Mouse (Mus musculus) CH12.LX (cell line): ENCODE data around the gene Nudt6. TPM values are rescaled to one million over a fixed set of nuclear protein-coding genes. Genes with fewer than 3 reads are reported as not detected.

Experiments used
- DNase-seq: peaks from one replicate; pipeline ENCODE4 v3.0.0-alpha.2; 2013; ENCODE audit errors: extremely low read depth
- H3K27ac ChIP-seq: 2 replicates; pipeline ENCODE4 v1.5.1; 2012; ENCODE audit warnings: low read depth, mild to moderate bottlenecking, control low read depth, moderate library complexity; ENCODE audit not compliant: insufficient read depth
- H3K27me3 ChIP-seq: replicated peaks from 2 replicates; pipeline ENCODE3; 2012; ENCODE audit warnings: inconsistent platforms
- H3K36me3 ChIP-seq, 2 experiments: replicated peaks in 1 of 2; 2 replicates each; pipeline versions ENCODE3 to v1.6.1; 2012; ENCODE audit warnings: inconsistent platforms in 1 of 2, low read length in 1 of 2, mild to moderate bottlenecking in 1 of 2, mixed read lengths in 1 of 2, moderate library complexity in 1 of 2; ENCODE audit not compliant: control insufficient read depth in 1 of 2, insufficient read depth in 1 of 2
- H3K4me1 ChIP-seq, 2 experiments: 2 replicates each; pipeline ENCODE4 v1.6.1; 2012; ENCODE audit warnings: inconsistent platforms in 1 of 2, moderate library complexity in 1 of 2; ENCODE audit not compliant: insufficient read depth in 2 of 2, control insufficient read depth in 1 of 2
- H3K4me2 ChIP-seq: 2 replicates; pipeline ENCODE4 v1.6.1; 2012; ENCODE audit warnings: low read depth, mild to moderate bottlenecking, control low read depth; ENCODE audit not compliant: poor library complexity, insufficient read depth, severe bottlenecking
- H3K4me3 ChIP-seq, 3 experiments: fragments of 150-350 bp in 1 of 3; sonication (generic) in 1 of 3; replicated peaks in 1 of 3; 2 replicates each; pipeline versions ENCODE3 to v1.5.1; 2011 to 2012; ENCODE audit warnings: low read depth in 2 of 3, low read length in 2 of 3, mild to moderate bottlenecking in 2 of 3, moderate library complexity in 2 of 3, control low read depth in 1 of 3, improper control_type of control experiment in 1 of 3, inconsistent platforms in 1 of 3, mixed read lengths in 1 of 3; ENCODE audit not compliant: poor library complexity in 1 of 3
- H3K79me2 ChIP-seq: replicated peaks from 2 replicates; pipeline ENCODE4 v1.6.1; 2012; ENCODE audit warnings: mild to moderate bottlenecking, moderate library complexity; ENCODE audit not compliant: control insufficient read depth, poor library complexity, insufficient read depth, severe bottlenecking; ENCODE audit errors: extremely low read depth
- H3K9ac ChIP-seq: 2 replicates; pipeline ENCODE4 v1.6.1; 2012; ENCODE audit warnings: low read depth, mild to moderate bottlenecking, control low read depth, moderate library complexity; ENCODE audit not compliant: insufficient read depth
- H3K9me3 ChIP-seq: replicated peaks from 2 replicates; pipeline ENCODE3; 2012; ENCODE audit warnings: low read length, inconsistent platforms, mixed read lengths
- CHD1 ChIP-seq: IDR thresholded peaks from 2 replicates; pipeline ENCODE4 v1.6.1; 2012; ENCODE audit warnings: low read depth, low read length, improper control_type of control experiment, inconsistent platforms
- CHD2 ChIP-seq: IDR thresholded peaks from 2 replicates; pipeline ENCODE4 v1.6.1; 2011; ENCODE audit warnings: low read length, improper control_type of control experiment
- CTCF ChIP-seq, 2 experiments: IDR thresholded peaks in 1 of 2; conservative IDR thresholded peaks in 1 of 2; 2 replicates each; pipeline ENCODE4 v1.5.1; 2011 to 2012; ENCODE audit warnings: low read depth in 2 of 2, low read length in 2 of 2, improper control_type of control experiment in 1 of 2, inconsistent platforms in 1 of 2, mild to moderate bottlenecking in 1 of 2, moderate library complexity in 1 of 2
- E2F4 ChIP-seq: IDR thresholded peaks from 2 replicates; pipeline ENCODE4 v1.6.1; 2011; ENCODE audit warnings: low read depth, low read length, improper control_type of control experiment; ENCODE audit not compliant: insufficient replicate concordance
- MAFK ChIP-seq: IDR thresholded peaks from 2 replicates; pipeline ENCODE4 v1.6.1; 2011; ENCODE audit warnings: low read length, improper control_type of control experiment; ENCODE audit not compliant: insufficient replicate concordance
- MAX ChIP-seq: IDR thresholded peaks from 2 replicates; pipeline ENCODE4 v1.6.1; 2011; ENCODE audit warnings: low read length, improper control_type of control experiment
- MEF2A ChIP-seq: IDR thresholded peaks from 2 replicates; pipeline ENCODE4 v1.6.1; 2014; ENCODE audit warnings: low read depth, mild to moderate bottlenecking, inconsistent platforms, low read length, improper control_type of control experiment, borderline replicate concordance
- MYC ChIP-seq: IDR thresholded peaks from 2 replicates; pipeline ENCODE4 v1.6.1; 2011; ENCODE audit warnings: low read depth, mild to moderate bottlenecking, improper control_type of control experiment, low read length
- NELFE ChIP-seq: IDR thresholded peaks from 2 replicates; pipeline ENCODE4 v1.6.1; 2011; ENCODE audit warnings: low read depth, low read length, improper control_type of control experiment
- POLR2AphosphoS2 ChIP-seq: IDR thresholded peaks from 2 replicates; pipeline ENCODE4 v1.6.1; 2011; ENCODE audit warnings: low read depth, low read length, improper control_type of control experiment
- RCOR1 ChIP-seq: conservative IDR thresholded peaks from 2 replicates; pipeline ENCODE4 v1.6.1; 2012; ENCODE audit warnings: low read depth, mild to moderate bottlenecking, inconsistent platforms, low read length, improper control_type of control experiment
- SIN3A ChIP-seq: IDR thresholded peaks from 2 replicates; pipeline ENCODE4 v1.6.1; 2012; ENCODE audit warnings: low read length, improper control_type of control experiment, inconsistent platforms
- SMC3 ChIP-seq: IDR thresholded peaks from 2 replicates; pipeline ENCODE4 v1.6.1; 2011; ENCODE audit warnings: low read depth, low read length, improper control_type of control experiment
- TBP ChIP-seq: conservative IDR thresholded peaks from 2 replicates; pipeline ENCODE4 v1.6.1; 2011; ENCODE audit warnings: low read depth, low read length, improper control_type of control experiment
- TCF12 ChIP-seq: IDR thresholded peaks from 2 replicates; pipeline ENCODE4 v1.6.1; 2014; ENCODE audit warnings: low read depth, mild to moderate bottlenecking, inconsistent platforms, low read length, improper control_type of control experiment
- USF2 ChIP-seq: conservative IDR thresholded peaks from 2 replicates; pipeline ENCODE4 v1.6.1; 2011; ENCODE audit warnings: low read depth, low read length, improper control_type of control experiment
- ZC3H11A ChIP-seq: IDR thresholded peaks from 2 replicates; pipeline ENCODE4 v1.6.1; 2012; ENCODE audit warnings: low read depth, mild to moderate bottlenecking, inconsistent platforms, low read length, improper control_type of control experiment
- ZKSCAN1 ChIP-seq: IDR thresholded peaks from 2 replicates; pipeline ENCODE4 v1.6.1; 2012; ENCODE audit warnings: low read depth, inconsistent platforms, low read length, improper control_type of control experiment, borderline replicate concordance
- dilution Hi-C: fragments of 300-500 bp; cut with MboI; formaldehyde crosslinking; loops from 2 replicates; pipeline ENCODE4 v1.14.3; 2020; ENCODE audit warnings: low sequenced_read_pairs; ENCODE audit not compliant: extremely low pct_unique_long_range_greater_than_20kb, extremely low pct_ligation_motif_present
- in situ Hi-C: fragments of 300-500 bp; cut with MboI; formaldehyde crosslinking; loops from 3 replicates; pipeline ENCODE4 v1.14.3; 2019; ENCODE audit warnings: low sequenced_read_pairs, low pct_ligation_motif_present, low pct_unique_long_range_greater_than_20kb, mixed read lengths
- polyA plus RNA-seq: library from polyadenylated mRNA; unstranded; fragments of >175 nt; gene quantifications from 2 replicates; pipeline ENCODE4 v1.2.1, GENCODE M21; 2012; ENCODE audit warnings: low read depth; ENCODE audit not compliant: insufficient read length
- total RNA-seq, 2 experiments: library from RNA; depleted of rRNA; stranded (reverse); fragments of 300-350 nt in 1 of 2; fragments of >200 nt in 1 of 2; gene quantifications; 2 replicates each; pipeline ENCODE4 v1.2.3; 2012 to 2014

Nudt6 gene
- total and polyA plus RNA-seq, 3 experiments, result 6.0 to 9.6 (median 9.4) TPM

DNA sequence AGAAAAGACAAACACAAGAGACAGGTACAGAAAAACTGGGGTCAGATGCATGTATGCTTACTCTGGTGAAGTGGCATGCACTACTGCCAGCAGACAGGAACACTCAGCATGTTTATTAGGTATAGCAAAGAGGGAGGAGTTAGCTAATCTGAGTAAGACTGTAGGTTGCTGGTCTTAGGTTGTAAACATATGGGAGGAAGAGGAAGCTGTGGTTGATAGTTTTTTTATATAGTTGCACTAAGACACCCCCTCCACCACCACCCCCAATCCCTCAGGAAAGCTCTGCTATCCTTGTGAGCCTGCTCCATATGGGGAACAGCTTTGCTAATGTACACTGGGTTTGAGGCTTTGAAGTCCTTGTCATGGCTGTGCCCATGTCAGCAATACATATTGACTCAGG is 10.3 kb upstream of the Nudt6 start:
- peaks cover 16 to 78% of the 10 kb centered on the region in 2 experiments for H3K36me3 ChIP-seq
- no peak overlapping the region for H3K27ac ChIP-seq
- TF ChIP-seq TCF12, result no peak
- TF ChIP-seq SMC3, result no peak
- TF ChIP-seq MYC, result no peak
- TF ChIP-seq USF2, result no peak
- TF ChIP-seq MEF2A, result no peak
- no peak for TF ChIP-seq CTCF (conservative IDR thresholded peaks at IDR 0.05 in 1 of 2, IDR thresholded peaks at IDR 0.05 in 1 of 2; ENCODE audit: low read depth in 2 of 2, low read length in 2 of 2)
- TF ChIP-seq MAX, result no peak
- TF ChIP-seq NELFE, result no peak
- no peak for TF ChIP-seq CHD2
- H3K4me2 ChIP-seq, result no peak overlapping the region
- H3K9ac ChIP-seq, result no peak overlapping the region
- H3K27me3 ChIP-seq, result no peaks in the 10 kb centered on the region
- H3K4me3 ChIP-seq, result no peak overlapping the region
- no peak for DNase-seq
- dilution Hi-C loops, result no loop called here
- no peaks in the 10 kb centered on the region for H3K9me3 ChIP-seq
- H3K79me2 ChIP-seq, result peaks cover under 1% of the 10 kb centered on the region
- H3K4me1 ChIP-seq, result peaks cover 0 to 5% of the 10 kb centered on the region in 2 experiments; a peak in 1 of 4 replicates
- in situ Hi-C loops, result no loop called here

DNA sequence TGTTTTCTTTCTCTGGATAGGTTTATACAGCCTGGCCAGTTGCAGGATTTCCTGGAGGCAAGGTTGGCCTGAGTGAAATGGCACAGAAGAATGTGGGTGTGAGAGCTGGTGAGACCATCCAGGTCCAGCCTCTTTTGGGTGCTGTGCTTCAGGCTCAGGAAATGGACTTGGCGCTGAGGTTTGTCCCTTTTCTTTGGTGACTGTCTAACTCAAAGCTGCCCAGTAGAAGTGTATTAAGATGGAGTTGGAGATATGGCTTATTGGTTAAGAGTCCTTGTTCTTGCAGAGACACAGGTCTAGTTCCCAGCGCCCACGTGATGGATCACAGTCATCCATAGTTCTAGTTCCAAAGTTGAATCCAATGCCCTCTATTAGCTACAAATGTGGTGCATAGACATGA is 6.1 kb upstream of the Nudt6 start:
- Histone ChIP-seq H3K4me2 (no peak overlapping the region), H3K27me3 (no peaks in the 10 kb centered on the region), H3K9me3 (no peaks in the 10 kb centered on the region), H3K9ac (no peak overlapping the region), H3K27ac (no peak overlapping the region), H3K36me3 (peaks cover 14 to 63% of the 10 kb centered on the region in 2 experiments), H3K79me2 (peaks cover 30% of the 10 kb centered on the region), H3K4me1 (peaks cover 4 to 19% of the 10 kb centered on the region in 2 experiments), H3K4me3 (no peak overlapping the region)
- in situ Hi-C loops, result no loop called here
- dilution Hi-C loops, result no loop called here
- DNase-seq, result no peak
- TF ChIP-seq ZKSCAN1, result no peak
- no peak for TF ChIP-seq MEF2A
- TF ChIP-seq RCOR1, result no peak
- no peak for TF ChIP-seq E2F4
- no peak for TF ChIP-seq MAFK

DNA sequence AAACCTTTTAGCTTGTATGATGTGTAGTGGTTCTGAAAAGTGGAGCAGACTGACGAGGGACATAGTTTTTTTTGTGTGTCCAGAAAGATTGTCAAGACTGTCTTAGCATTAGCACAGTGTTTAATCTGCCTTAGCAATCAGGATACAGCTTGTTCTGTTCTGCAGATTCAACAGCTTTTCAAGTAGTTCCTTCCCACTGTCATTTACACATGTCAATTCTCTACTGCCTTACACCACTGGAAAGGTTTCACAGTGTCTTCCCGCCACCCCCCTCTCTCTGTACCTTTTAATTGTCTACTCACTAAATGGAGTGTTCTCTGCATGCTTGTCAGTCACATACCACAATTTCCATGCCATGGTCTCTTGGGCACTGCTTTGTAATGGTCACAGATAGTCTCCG is 1.2 kb upstream of the Nudt6 start:
- in situ Hi-C loops, result no loop called here
- Histone ChIP-seq H3K27ac (0 out of 2 replicates have a peak overlapping the region, but pooled peaks have one; percentile 12), H3K4me1 (peaks cover 4 to 29% of the 10 kb centered on the region in 2 experiments), H3K9ac (peak overlapping the region; percentile 86), H3K4me2 (peak overlapping the region; percentile 95), H3K4me3 (peak overlapping the region; percentile 78 to 98 (median 96)), H3K79me2 (peaks cover 36% of the 10 kb centered on the region), H3K27me3 (no peaks in the 10 kb centered on the region), H3K36me3 (peaks cover 2 to 31% of the 10 kb centered on the region in 2 experiments), H3K9me3 (no peaks in the 10 kb centered on the region)
- dilution Hi-C loops, result no loop called here
- TF ChIP-seq SIN3A (peak; percentile 25; the same call in 1 of the 2 replicates), CTCF (conservative IDR thresholded peaks at IDR 0.05 in 1 of 2, IDR thresholded peaks at IDR 0.05 in 1 of 2; ENCODE audit: low read depth in 2 of 2, low read length in 2 of 2) (no peak), POLR2AphosphoS2 (no peak), ZC3H11A (no peak), TBP (no peak), NELFE (no peak), CHD1 (no peak)
- DNase-seq, result peak; percentile 48
